Mouse (Mus musculus) megakaryocyte, embryonic 14.5 days (primary cell): ENCODE measurements around the gene Ccdc8.

ENCODE experiments used
- FLI1 ChIP-seq: IDR thresholded peaks from 2 replicates; pipeline ENCODE4 v1.6.1; 2012; ENCODE audit warnings: low read length, inconsistent platforms, mixed read lengths
- GATA1 ChIP-seq: IDR thresholded peaks from 3 replicates; pipeline ENCODE4 v1.6.1; 2012; ENCODE audit warnings: mixed read lengths, low read length, inconsistent platforms, borderline replicate concordance

GRCm38 (mm10) chr7:17030239-17030638 is 37.7 kb downstream of the Ccdc8 start:
- TF ChIP-seq GATA1 (no peak), FLI1 (no peak)
